Mouse (Mus musculus) layer of hippocampus, adult 2 months (tissue): ENCODE measurements around the gene Mmp17. TPM values are rescaled to one million over a fixed set of nuclear protein-coding genes. Genes with fewer than 3 reads are reported as not detected.
"Not testable (repeated sequence)": the region's sequence is repeated elsewhere in the genome, so short reads cannot be mapped to it uniquely, and the experiment has no call there.

Source experiments
- DNase-seq, 2 experiments: peaks; one replicate each; pipeline ENCODE4 v3.0.0; 2022; ENCODE audit warnings: low spot score in 2 of 2
- H3K27ac ChIP-seq: fragments of 200-600 bp; 2 replicates; pipeline ENCODE4 v1.8.1; 2022
- H3K4me3 ChIP-seq: fragments of 200-600 bp; 2 replicates; pipeline ENCODE4 v1.8.1; 2022; ENCODE audit warnings: mild to moderate bottlenecking
- CTCF ChIP-seq: fragments of 200-600 bp; conservative IDR thresholded peaks from 2 replicates; pipeline ENCODE4 v1.8.1; 2022; ENCODE audit warnings: antibody characterized with exemption, mild to moderate bottlenecking, moderate library complexity
- total RNA-seq, 2 experiments: library from RNA; stranded (reverse); gene quantifications; 2 replicates each; pipeline ENCODE4 v1.2.3; 2021

Mmp17 gene
- total RNA-seq, 2 experiments from 2014 or later, result 126 to 133 TPM

DNA sequence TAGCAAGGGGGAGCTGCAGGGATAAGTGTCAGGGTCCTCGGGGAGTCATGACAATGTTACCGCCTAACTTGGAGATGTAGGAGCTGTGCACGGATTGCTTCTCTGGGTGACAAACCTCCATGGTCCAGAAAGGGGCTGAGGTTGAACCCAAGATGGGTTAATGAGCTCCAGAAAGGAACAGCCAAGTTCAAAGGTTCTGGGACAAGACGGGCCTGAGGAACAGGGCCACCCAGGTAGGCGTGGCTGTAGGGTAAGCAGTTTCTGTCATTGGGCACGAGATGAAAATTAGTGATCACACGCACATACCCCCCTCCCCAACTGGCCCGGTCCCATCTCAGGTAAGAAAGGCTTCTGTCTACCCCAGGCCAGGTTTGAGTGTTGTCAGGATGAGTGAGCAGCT, 23.5 kb downstream of the Mmp17 start:
- DNase-seq, result no peak
- TF ChIP-seq CTCF, result no peak
- H3K4me3 ChIP-seq, result no peak overlapping the region

DNA sequence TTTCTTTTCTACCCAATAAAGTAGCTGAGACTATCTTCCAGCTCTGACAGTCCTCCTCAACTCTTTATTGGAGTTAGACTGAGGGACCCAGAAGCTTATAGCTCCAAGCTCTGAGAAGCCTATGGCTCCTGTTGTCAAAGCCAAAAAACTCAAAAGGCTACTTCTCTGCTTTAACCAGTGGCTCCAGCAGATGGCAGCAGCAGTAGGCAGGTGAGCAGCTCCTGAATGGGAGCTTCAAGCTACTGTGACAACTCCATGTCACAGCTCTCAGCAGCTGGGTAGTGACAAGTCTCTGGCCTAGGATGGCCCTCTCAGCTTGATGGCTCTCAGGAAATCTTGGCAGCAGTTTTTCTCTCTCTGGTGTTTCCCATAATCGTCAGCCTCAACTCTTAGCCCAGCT, 27.1 kb downstream of the Mmp17 start:
- peak; percentile 67 to 75 for DNase-seq
- Histone ChIP-seq H3K4me3 (no peak overlapping the region), H3K27ac (no peak overlapping the region)
- peak; percentile 88 for TF ChIP-seq CTCF

More for the DNA sequence above, 23.5 kb downstream of the Mmp17 start:
- H3K27ac ChIP-seq, result no peak overlapping the region

- DNase-seq, H3K4me3 ChIP-seq, H3K27ac ChIP-seq: not testable (repeated sequence)
- peak; percentile 59 for TF ChIP-seq CTCF
These were observed 36.6 kb downstream of the Mmp17 start for GRCm38 (mm10) chr5:129620600-129620999.

- Histone ChIP-seq H3K27ac (no peak overlapping the region), H3K4me3 (no peak overlapping the region)
- TF ChIP-seq CTCF, result no peak
- no peak for DNase-seq
These were observed 37.4 kb downstream of the Mmp17 start for GRCm38 (mm10) chr5:129621361-129621760.

DNA sequence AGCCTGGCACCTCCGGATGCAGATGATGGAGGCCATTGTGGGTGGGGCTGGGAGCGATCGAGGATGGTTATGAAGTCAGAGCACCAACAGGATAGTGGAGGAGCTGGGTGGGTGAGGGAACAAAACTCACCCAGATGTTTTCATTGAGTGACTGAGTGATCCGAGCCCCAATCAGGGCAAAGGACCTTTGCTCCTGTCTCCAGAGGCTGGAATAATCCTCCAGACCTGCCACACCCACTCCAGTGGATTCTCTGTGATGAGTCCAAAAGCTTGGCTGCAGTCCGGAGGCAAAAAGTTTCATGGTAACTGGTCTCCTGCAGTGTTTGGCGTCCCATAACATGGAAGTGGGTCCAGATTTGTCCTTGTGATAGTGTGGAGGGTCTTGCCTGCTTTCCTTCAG, 42.1 kb downstream of the Mmp17 start:
- H3K27ac ChIP-seq, result no peak overlapping the region
- no peak for DNase-seq
- no peak for TF ChIP-seq CTCF
- H3K4me3 ChIP-seq, result no peak overlapping the region

- not testable (repeated sequence) for DNase-seq, H3K27ac ChIP-seq
These were observed 42.6 kb downstream of the Mmp17 start for GRCm38 (mm10) chr5:129626586-129626985.

GRCm38 (mm10) chr5:129632270-129633250, 48.6 kb downstream of the Mmp17 start:
- H3K27ac ChIP-seq, H3K4me3 ChIP-seq, DNase-seq: not testable (repeated sequence)

More at GRCm38 (mm10) chr5:129626586-129626985, 42.6 kb downstream of the Mmp17 start:
- H3K4me3 ChIP-seq, result not testable (repeated sequence)

GRCm38 (mm10) chr5:129650858-129651257, 66.9 kb downstream of the Mmp17 start:
- TF ChIP-seq CTCF, result no peak
- Histone ChIP-seq H3K27ac (no peak overlapping the region), H3K4me3 (no peak overlapping the region)
- no peak for DNase-seq

DNA sequence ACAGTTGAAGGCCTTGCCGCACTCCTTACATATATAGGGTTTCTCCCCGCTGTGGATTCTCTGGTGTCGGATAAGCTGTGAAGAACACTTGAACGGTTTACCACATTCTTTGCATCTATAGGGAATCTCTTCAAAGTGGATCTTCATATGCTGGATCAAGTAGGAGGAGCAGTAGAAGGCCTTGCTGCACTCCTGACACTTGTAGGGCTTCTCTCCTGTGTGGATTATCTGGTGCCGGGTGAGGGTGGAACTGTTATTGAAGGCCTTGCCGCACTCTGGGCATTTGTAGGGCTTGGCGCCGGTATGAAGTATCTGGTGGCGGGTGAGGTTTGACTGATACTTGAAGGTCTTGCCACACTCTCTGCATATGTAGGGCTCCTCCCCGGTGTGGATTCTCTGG, 73.0 kb downstream of the Mmp17 start:
- H3K27ac ChIP-seq, result no peak overlapping the region
- DNase-seq, result no peak
- no peak for TF ChIP-seq CTCF
- H3K4me3 ChIP-seq, result no peak overlapping the region

- Histone ChIP-seq H3K4me3 (no peak overlapping the region), H3K27ac (no peak overlapping the region)
- DNase-seq, result no peak
- no peak for TF ChIP-seq CTCF
These were observed 74.0 kb downstream of the Mmp17 start for GRCm38 (mm10) chr5:129657931-129658330.

Other genes with a start within 250 kb of the Mmp17 start
- gene Sfswap, start 82.9 kb upstream of the Mmp17 start, total RNA-seq, result 100 to 1,000 TPM; 129 to 147 TPM
- 1 to 10 TPM; 7.2 to 7.9 TPM for gene Zfp11, start 85.9 kb downstream of the Mmp17 start, total RNA-seq
- gene Sept14, start 124.3 kb downstream of the Mmp17 start, total RNA-seq, result not detected
- gene Mrps17, start 131.3 kb downstream of the Mmp17 start, total RNA-seq, result 10 to 100 TPM; 73.6 to 77.7 TPM
- gene Nipsnap2, start 140.9 kb downstream of the Mmp17 start, total RNA-seq, result 10 to 100 TPM; 81.2 to 81.8 TPM
- 10 to 100 TPM; 27.7 to 28.5 TPM for gene Psph, start 203.3 kb downstream of the Mmp17 start, total RNA-seq